ENCODE assay signal across 14 mouse cellular contexts in the genomic region with DNA sequence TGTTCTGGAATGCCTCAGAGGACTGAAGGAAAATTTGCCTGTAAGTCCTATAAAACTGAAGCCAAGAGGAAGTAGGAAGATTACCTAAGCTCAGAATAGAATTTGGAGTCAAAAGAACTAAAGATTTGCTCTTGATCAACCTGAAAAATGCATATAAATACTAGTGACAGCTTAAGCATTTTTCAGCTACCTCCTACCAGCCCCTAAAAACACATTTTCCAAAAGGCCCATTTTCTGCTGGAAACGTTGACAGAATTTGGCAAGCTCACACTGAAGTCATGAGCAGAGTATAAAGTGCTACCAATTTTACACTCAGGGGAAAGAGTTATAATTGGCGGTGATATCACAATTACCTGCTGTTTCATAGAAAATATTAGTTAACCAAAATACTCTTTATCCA.
"Had no signal": no experiment of that assay in that cellular context is flagged by ENCODE, and none has a peak within 500 bp of the region (broad histone marks: within the 10 kb centered on the region; RNA-seq: fewer than 3 reads in every experiment).

No protein-coding gene starts in this region.

- ATAC-seq: liver, postnatal 0 days; lung, postnatal 0 days; midbrain, embryonic 15.5 days had no signal

- DNase-seq: kidney, adult 11 months; kidney, adult 8-10 months; kidney, postnatal 10 days; kidney, postnatal 36 days; layer of hippocampus, adult 9-11 months; left cerebral cortex, postnatal 4 days; liver, postnatal 0 days; lung, embryonic 14.5 days; retina, postnatal 1 day; right cerebral cortex, postnatal 14 days; right cerebral cortex, postnatal 4 days; thymus, postnatal 25 days had no signal
